Mouse (Mus musculus) lung, embryonic 16.5 days (tissue): ENCODE results near the gene Tenm1. TPM values are rescaled to one million over a fixed set of nuclear protein-coding genes. Genes with fewer than 3 reads are reported as not detected.

ENCODE experiments used
- ATAC-seq: fragments of 200-750 bp; cut with Nextera tagmentation; 2 replicates; pipeline ENCODE4 v1.8.0; 2017; ENCODE audit warnings: low read depth, mild to moderate bottlenecking, moderate library complexity
- H3K27ac ChIP-seq: fragments of 300-500 bp; sonication (generic); 2 replicates; pipeline ENCODE4 v1.5.1; 2014; ENCODE audit warnings: mild to moderate bottlenecking, control low read depth, low read length
- H3K27me3 ChIP-seq: fragments of 300-500 bp; sonication (generic); 2 replicates; pipeline ENCODE4 v1.6.1; 2014; ENCODE audit warnings: low read depth, low read length, mixed read lengths; ENCODE audit not compliant: control insufficient read depth, insufficient read depth
- H3K36me3 ChIP-seq: fragments of 300-500 bp; sonication (generic); 2 replicates; pipeline ENCODE4 v1.6.1; 2014; ENCODE audit warnings: low read length; ENCODE audit not compliant: control insufficient read depth, insufficient read depth
- H3K4me1 ChIP-seq: fragments of 300-500 bp; sonication (generic); replicated peaks from 2 replicates; pipeline ENCODE4 v1.6.1; 2014; ENCODE audit warnings: low read length, mixed read lengths; ENCODE audit not compliant: control insufficient read depth, insufficient read depth
- H3K4me2 ChIP-seq: fragments of 300-500 bp; sonication (generic); 2 replicates; pipeline ENCODE4 v1.6.1; 2014; ENCODE audit warnings: low read depth, low read length, control low read depth
- H3K4me3 ChIP-seq: fragments of 300-500 bp; sonication (generic); 2 replicates; pipeline ENCODE4 v1.5.1; 2014; ENCODE audit warnings: mild to moderate bottlenecking, low read length, control low read depth
- H3K9ac ChIP-seq: fragments of 300-500 bp; sonication (generic); 2 replicates; pipeline ENCODE4 v1.6.1; 2014; ENCODE audit warnings: low read length, control low read depth
- H3K9me3 ChIP-seq: fragments of 300-500 bp; sonication (generic); 2 replicates; pipeline ENCODE4 v1.6.1; 2016; ENCODE audit warnings: low read length; ENCODE audit not compliant: control insufficient read depth
- WGBS: fragments of 180-500 bp; shearing (Covaris S2); extraction: QIAGEN DNeasy Blood & Tissue Kit; methylation state at CpG from one replicate; pipeline ENCODE4 v1.1.7; 2014; 5-methylcytosine and 5-hydroxymethylcytosine counted together
- polyA plus RNA-seq: library from polyadenylated mRNA; unstranded; fragments of >200 nt; fragmentation: Nextera tagmentation; extraction: Ambion mirVana; gene quantifications from 2 replicates; pipeline ENCODE4 v1.2.1, GENCODE M21; 2015

Tenm1 gene
- polyA plus RNA-seq, 1 experiment from 2014 or later, result 0.18 TPM

DNA sequence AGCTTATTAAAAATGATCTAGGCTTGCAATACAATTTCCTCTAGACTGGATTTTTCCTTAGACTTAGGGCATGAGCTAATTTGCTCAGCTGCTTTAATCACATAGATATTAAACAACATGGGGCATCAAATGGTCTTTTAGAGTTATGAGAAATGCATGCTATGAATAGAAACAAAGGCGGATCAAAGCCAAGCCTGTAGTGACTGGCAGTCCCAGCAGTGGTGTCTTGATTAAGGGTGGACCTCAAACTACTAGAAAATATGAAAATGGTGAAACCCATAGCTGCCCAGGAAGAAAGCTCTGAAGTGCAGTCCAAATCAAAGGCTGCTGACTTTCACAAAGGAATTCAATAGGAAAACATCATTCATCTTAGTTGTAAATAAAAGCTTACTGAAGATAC lies 306.9 kb downstream of the Tenm1 start:
- H3K9me3 ChIP-seq, result no peaks in the 10 kb centered on the region
- ATAC-seq, result no peak
- H3K4me3 ChIP-seq, result no peak overlapping the region
- H3K4me1 ChIP-seq, result no peaks in the 10 kb centered on the region
- no peak overlapping the region for H3K27ac ChIP-seq
- H3K4me2 ChIP-seq, result no peak overlapping the region
- H3K27me3 ChIP-seq, result no peaks in the 10 kb centered on the region
- H3K9ac ChIP-seq, result no peak overlapping the region
- H3K36me3 ChIP-seq, result no peaks in the 10 kb centered on the region
- 64% methylated on average over 1 of the region's 1 CpGs for WGBS

DNA sequence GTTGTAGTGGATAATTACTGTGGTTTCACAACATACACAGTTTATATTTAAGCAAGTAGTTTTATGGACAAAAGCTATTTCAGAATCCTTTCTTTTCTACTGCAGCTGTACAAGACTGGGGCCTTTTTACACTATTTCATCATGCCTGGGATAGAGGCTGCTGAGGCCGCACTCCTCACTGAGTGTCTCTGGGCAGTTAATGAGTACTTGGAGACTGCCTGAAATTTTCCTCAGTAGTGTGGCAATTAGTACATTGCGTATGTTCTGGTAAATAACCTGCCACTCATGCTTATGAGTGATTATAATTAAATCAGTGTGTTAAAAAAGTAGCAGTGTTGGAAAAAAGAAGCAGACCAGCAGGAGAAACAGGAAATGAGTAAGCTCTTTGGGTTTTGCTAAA lies 442.8 kb downstream of the Tenm1 start:
- H3K4me1 ChIP-seq, result no peaks in the 10 kb centered on the region
- no peak overlapping the region for H3K4me3 ChIP-seq
- no peaks in the 10 kb centered on the region for H3K36me3 ChIP-seq
- no peak overlapping the region for H3K27ac ChIP-seq
- H3K4me2 ChIP-seq, result no peak overlapping the region
- H3K9me3 ChIP-seq, result no peaks in the 10 kb centered on the region
- no peaks in the 10 kb centered on the region for H3K27me3 ChIP-seq
- no peak overlapping the region for H3K9ac ChIP-seq
- 75% methylated on average over 2 of the region's 2 CpGs for WGBS
- no peak for ATAC-seq

DNA sequence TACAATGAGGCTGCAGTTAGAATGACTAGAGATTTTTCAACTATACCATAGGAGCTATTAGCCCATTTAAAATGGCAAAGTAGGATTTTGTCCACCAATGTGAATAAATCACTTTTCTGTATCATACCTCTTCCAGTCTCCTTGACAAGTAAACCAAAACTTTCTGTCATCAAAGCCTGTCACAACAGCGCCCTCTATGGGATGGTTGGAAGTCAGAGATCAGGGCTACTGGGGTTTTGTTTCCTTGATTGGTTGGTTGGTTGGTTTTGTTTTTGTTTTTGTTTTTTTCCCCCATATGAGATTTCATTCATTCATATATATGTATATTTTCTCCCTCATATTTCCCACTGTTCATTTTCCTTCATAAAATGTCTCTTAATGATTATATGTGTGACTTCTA lies 455.4 kb downstream of the Tenm1 start:
- Histone ChIP-seq H3K9ac (no peak overlapping the region), H3K4me3 (no peak overlapping the region), H3K4me1 (no peaks in the 10 kb centered on the region), H3K36me3 (no peaks in the 10 kb centered on the region), H3K4me2 (no peak overlapping the region), H3K27me3 (no peaks in the 10 kb centered on the region), H3K9me3 (no peaks in the 10 kb centered on the region), H3K27ac (no peak overlapping the region)
- ATAC-seq, result no peak
- 0% methylated on average over 1 of the region's 1 CpGs for WGBS

DNA sequence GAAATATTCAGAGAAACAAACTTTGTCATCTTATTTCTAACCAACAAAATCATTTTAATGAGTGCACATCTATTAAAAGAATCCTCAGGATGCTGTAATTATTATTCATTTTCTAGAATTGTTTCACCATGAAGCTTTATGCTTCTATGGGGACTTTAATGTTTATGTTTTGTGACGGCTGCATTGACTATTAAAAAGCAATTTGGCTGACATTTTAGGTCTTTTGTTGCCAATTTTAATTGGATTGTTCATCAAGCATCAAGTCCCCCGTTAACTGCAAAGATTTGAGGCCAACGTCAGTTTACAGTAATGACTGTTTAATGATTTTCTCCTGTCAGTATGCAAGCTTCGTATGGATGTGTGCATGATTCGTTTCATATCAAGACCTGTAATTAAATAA lies 461.3 kb downstream of the Tenm1 start:
- Histone ChIP-seq H3K4me1 (no peaks in the 10 kb centered on the region), H3K9ac (no peak overlapping the region), H3K9me3 (no peaks in the 10 kb centered on the region), H3K27me3 (no peaks in the 10 kb centered on the region), H3K4me2 (no peak overlapping the region), H3K36me3 (no peaks in the 10 kb centered on the region), H3K4me3 (no peak overlapping the region), H3K27ac (no peak overlapping the region)
- no peak for ATAC-seq
- 48% methylated on average over 5 of the region's 5 CpGs for WGBS

GRCm38 (mm10) chrX:42861731-42862130 lies 567.2 kb downstream of the Tenm1 start:
- Histone ChIP-seq H3K4me1 (no peaks in the 10 kb centered on the region), H3K27ac (no peak overlapping the region), H3K4me3 (no peak overlapping the region), H3K27me3 (no peaks in the 10 kb centered on the region), H3K9me3 (no peaks in the 10 kb centered on the region), H3K4me2 (no peak overlapping the region), H3K9ac (no peak overlapping the region), H3K36me3 (no peaks in the 10 kb centered on the region)
- 53% methylated on average over 1 of the region's 1 CpGs for WGBS
- no peak for ATAC-seq

DNA sequence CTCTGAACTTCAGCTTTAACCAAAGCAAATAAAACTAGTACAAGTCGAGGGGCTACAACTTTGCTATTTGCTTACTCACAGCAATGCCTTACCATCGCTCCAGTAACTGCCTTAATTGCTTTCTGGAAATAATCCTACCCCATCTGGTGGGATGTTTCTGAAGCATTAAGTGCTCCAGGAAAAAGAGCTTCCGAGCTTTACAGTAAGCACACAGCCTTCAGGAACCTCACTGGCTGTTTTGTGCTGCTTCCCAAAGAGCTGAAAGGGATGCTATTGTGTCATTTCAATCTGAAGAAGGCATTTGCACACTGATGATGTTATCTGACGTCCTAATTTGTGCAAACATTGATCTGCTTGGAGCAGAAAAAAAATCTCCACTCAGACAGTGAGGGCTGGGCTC lies 647.4 kb downstream of the Tenm1 start:
- ATAC-seq, result no peak
- no peaks in the 10 kb centered on the region for H3K4me1 ChIP-seq
- no peaks in the 10 kb centered on the region for H3K27me3 ChIP-seq
- H3K4me3 ChIP-seq, result no peak overlapping the region
- no peak overlapping the region for H3K4me2 ChIP-seq
- H3K36me3 ChIP-seq, result no peaks in the 10 kb centered on the region
- no peak overlapping the region for H3K27ac ChIP-seq
- H3K9me3 ChIP-seq, result no peaks in the 10 kb centered on the region
- 47% methylated on average over 4 of the region's 4 CpGs for WGBS
- H3K9ac ChIP-seq, result no peak overlapping the region

DNA sequence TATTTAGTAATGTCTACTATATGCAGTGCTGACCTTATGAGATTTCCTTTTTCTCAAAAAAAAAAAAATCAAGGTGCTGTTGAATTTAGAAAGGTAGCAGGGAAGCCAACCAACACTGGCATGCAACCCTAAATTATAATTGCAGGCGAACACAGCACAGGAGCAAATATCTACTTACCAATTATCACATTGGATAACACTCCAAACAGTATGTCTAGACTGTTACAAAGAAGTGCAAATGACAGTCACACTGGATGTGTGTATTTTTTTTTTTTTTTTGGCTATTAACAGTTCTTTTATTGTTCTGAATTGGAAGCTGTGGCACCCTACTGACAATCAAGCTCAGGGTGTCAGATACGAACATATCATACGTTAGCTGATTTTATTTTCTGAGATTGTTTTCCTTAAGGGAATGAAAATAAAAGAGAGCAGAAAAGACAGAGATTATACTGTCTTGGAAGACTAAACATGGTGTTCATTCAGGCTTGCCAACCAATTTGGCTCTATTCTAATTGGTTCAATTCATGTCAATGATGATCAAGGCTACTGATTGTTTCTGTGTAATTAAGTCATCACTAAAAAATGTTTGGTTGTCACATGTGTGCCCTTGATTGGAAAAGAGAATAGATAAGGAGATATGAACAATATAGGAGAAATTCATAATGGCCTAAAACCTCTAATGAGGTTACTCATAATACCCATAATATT lies 710.7 kb downstream of the Tenm1 start:
- H3K4me2 ChIP-seq, result no peak overlapping the region

GRCm38 (mm10) chrX:42700291-42700690 lies 728.6 kb downstream of the Tenm1 start:
- 40% methylated on average over 3 of the region's 3 CpGs for WGBS

More for the DNA sequence above, 710.7 kb downstream of the Tenm1 start:
- Histone ChIP-seq H3K9me3 (no peaks in the 10 kb centered on the region), H3K27ac (no peak overlapping the region), H3K9ac (no peak overlapping the region), H3K4me3 (no peak overlapping the region), H3K36me3 (no peaks in the 10 kb centered on the region), H3K27me3 (no peaks in the 10 kb centered on the region), H3K4me1 (no peaks in the 10 kb centered on the region)
- ATAC-seq, result no peak
- WGBS, result 89% methylated on average over 3 of the region's 3 CpGs

GRCm38 (mm10) chrX:42647131-42647530 lies 781.8 kb downstream of the Tenm1 start:
- 50% methylated on average over 3 of the region's 3 CpGs for WGBS
- H3K27ac ChIP-seq, result no peak overlapping the region

More at GRCm38 (mm10) chrX:42700291-42700690, 728.6 kb downstream of the Tenm1 start:
- Histone ChIP-seq H3K4me3 (no peak overlapping the region), H3K36me3 (no peaks in the 10 kb centered on the region), H3K4me2 (no peak overlapping the region), H3K9ac (no peak overlapping the region), H3K27me3 (no peaks in the 10 kb centered on the region), H3K9me3 (no peaks in the 10 kb centered on the region), H3K27ac (no peak overlapping the region), H3K4me1 (no peaks in the 10 kb centered on the region)
- ATAC-seq, result no peak

DNA sequence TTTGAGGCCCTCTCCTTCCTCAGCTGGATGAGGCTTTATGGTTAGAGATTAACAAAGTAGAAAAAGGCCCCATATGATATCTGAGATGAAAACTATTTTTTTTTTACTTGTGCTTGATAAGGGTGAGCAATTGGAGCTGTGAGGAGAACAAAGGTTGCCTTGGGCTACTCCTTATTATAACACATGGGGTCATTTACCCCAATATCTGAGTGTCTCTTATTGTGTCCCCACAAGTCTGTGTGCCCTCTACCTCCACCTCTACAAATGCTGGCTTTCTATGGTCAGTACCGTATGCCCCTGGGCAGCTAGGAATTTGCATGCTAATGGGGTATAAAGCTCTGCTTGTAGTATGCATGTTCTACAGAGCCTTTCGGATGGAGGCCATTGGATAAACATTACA lies 848.4 kb downstream of the Tenm1 start:
- Histone ChIP-seq H3K27ac (no peak overlapping the region), H3K4me3 (no peak overlapping the region), H3K9me3 (no peaks in the 10 kb centered on the region), H3K36me3 (no peaks in the 10 kb centered on the region), H3K4me2 (no peak overlapping the region), H3K27me3 (no peaks in the 10 kb centered on the region), H3K4me1 (no peaks in the 10 kb centered on the region), H3K9ac (no peak overlapping the region)
- 61% methylated on average over 2 of the region's 2 CpGs for WGBS
- no peak for ATAC-seq

More at GRCm38 (mm10) chrX:42647131-42647530, 781.8 kb downstream of the Tenm1 start:
- no peaks in the 10 kb centered on the region for H3K36me3 ChIP-seq
- no peak for ATAC-seq
- H3K4me3 ChIP-seq, result no peak overlapping the region
- no peaks in the 10 kb centered on the region for H3K4me1 ChIP-seq
- H3K4me2 ChIP-seq, result no peak overlapping the region
- no peak overlapping the region for H3K9ac ChIP-seq
- H3K9me3 ChIP-seq, result no peaks in the 10 kb centered on the region
- no peaks in the 10 kb centered on the region for H3K27me3 ChIP-seq
